Mouse (Mus musculus) cerebellum, adult 2 months (tissue): ENCODE measurements around the gene Cadps. TPM values are rescaled to one million over a fixed set of nuclear protein-coding genes. Genes with fewer than 3 reads are reported as not detected.

Source experiments
- DNase-seq, 2 experiments: peaks; one replicate each; pipeline ENCODE4 v3.0.0; 2021
- H3K27ac ChIP-seq: fragments of 200-500 bp; 2 replicates; pipeline ENCODE4 v1.5.1; 2012; ENCODE audit warnings: low read length, control low read depth, inconsistent platforms; ENCODE audit not compliant: insufficient read depth
- H3K27me3 ChIP-seq: fragments of 200-500 bp; 2 replicates; pipeline ENCODE4 v1.6.1; 2012; ENCODE audit warnings: inconsistent platforms, mild to moderate bottlenecking, low read length, moderate library complexity; ENCODE audit not compliant: control insufficient read depth, insufficient read depth
- H3K4me1 ChIP-seq: fragments of 200-500 bp; 2 replicates; pipeline ENCODE4 v1.6.1; 2011; ENCODE audit warnings: low read length; ENCODE audit not compliant: control insufficient read depth, insufficient read depth
- H3K4me3 ChIP-seq: fragments of 200-500 bp; replicated peaks from 2 replicates; pipeline ENCODE3; 2011; ENCODE audit warnings: mild to moderate bottlenecking, low read depth, low read length, control low read depth; ENCODE audit not compliant: insufficient read depth
- CTCF ChIP-seq: fragments of 200-500 bp; IDR thresholded peaks from 2 replicates; pipeline ENCODE4 v1.5.1; 2011; ENCODE audit warnings: low read depth, mild to moderate bottlenecking, control low read depth, low read length, moderate library complexity, borderline replicate concordance; ENCODE audit not compliant: insufficient read depth
- POLR2A ChIP-seq: fragments of 200-500 bp; IDR thresholded peaks from 2 replicates; pipeline ENCODE4 v1.6.1; 2011; ENCODE audit warnings: low read length, control low read depth, borderline replicate concordance; ENCODE audit not compliant: insufficient read depth
- WGBS: fragments of 180-500 bp; shearing (Covaris S2); methylation state at CpG from one replicate; pipeline ENCODE4 v1.1.7; 2018; 5-methylcytosine and 5-hydroxymethylcytosine counted together
- polyA plus RNA-seq: library from polyadenylated mRNA; depleted of rRNA; stranded (reverse); fragments of >200 nt; gene quantifications from 2 replicates; pipeline ENCODE4 v1.2.3, GENCODE M21; 2012

The Cadps gene
- polyA plus RNA-seq, 1 experiment: 165 TPM

DNA sequence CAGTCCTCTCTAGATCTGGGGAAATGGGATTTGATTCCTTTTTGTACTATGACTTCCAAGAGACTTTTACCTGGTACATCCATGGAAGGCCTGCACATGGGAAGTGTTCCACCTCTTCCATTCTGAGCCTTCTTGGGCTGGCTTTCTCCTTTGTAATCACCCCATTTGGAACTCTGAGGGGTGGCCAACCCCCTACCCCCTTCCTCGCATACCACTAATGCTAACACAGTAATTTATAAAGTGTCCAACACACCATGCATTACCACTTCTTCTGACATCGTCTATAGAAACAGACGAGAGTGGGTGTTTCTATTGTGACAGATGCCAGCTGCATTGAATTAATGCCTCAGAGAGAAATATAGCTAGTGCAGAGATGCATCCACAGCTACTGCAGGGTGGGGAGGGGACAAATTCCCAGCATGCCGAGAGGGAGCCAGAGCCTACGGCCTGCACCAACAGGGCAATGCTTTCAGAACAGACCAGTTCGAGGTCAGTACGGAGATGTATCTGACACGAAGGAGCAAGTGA is 367.8 kb downstream of the Cadps start:
- no peaks in the 10 kb centered on the region for H3K27me3 ChIP-seq
- H3K4me3 ChIP-seq: no peak overlapping the region
- DNase-seq: no peak
- 82% methylated on average over 8 of the region's 8 CpGs for WGBS
- H3K4me1 ChIP-seq: peaks cover 3% of the 10 kb centered on the region; the same call in 1 of the 2 replicates
- no peak for TF ChIP-seq CTCF
- no peak overlapping the region for H3K27ac ChIP-seq

DNA sequence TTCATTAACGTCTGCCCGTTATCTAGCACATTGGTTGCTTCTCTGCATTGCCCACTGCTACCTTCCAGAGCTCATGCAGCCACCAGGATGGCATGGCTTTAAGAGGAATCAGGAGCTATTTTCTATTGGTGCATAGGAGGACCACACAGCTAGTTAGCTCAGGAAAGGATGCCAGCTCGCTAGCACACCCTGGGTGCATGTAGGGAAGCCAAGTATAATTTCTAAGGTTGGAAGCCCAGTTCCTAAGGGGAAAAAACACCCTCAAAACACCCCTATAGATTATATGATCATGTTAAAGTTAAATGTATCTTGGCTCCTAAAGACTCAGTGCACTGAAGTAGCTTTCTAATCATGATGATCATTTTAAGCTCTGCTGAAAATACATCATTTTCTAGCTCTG is 372.1 kb downstream of the Cadps start:
- Histone ChIP-seq H3K27me3 (no peaks in the 10 kb centered on the region), H3K4me1 (peaks cover 3% of the 10 kb centered on the region; the same call in 1 of the 2 replicates), H3K27ac (no peak overlapping the region), H3K4me3 (no peak overlapping the region)
- no peak for TF ChIP-seq CTCF
- no peak for TF ChIP-seq POLR2A
- WGBS: 47% methylated on average over 3 of the region's 3 CpGs
- DNase-seq: no peak

DNA sequence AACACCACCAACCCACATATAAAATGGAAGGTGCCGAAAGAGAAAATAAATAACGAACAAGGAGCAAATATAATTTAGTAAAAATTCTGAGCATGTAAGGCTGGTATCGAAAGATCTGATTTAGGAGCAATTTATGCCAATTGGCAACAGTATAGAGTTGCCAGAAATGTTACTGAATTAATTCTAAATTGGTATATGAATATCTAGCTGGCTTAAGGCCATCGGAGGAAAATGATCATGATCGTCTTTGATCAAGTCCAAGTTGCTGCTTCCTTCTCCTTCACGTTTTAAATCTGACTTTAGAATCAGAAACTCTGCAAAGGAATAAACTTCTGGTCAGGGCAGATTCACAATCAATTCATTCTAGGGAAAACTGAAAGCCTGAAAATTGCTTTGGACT is 374.0 kb downstream of the Cadps start:
- WGBS: 87% methylated on average over 6 of the region's 6 CpGs
- Histone ChIP-seq H3K27me3 (no peaks in the 10 kb centered on the region), H3K4me1 (peaks cover 3% of the 10 kb centered on the region; the same call in 1 of the 2 replicates), H3K4me3 (no peak overlapping the region), H3K27ac (no peak overlapping the region)
- no peak for DNase-seq
- TF ChIP-seq CTCF: no peak
- TF ChIP-seq POLR2A: no peak

DNA sequence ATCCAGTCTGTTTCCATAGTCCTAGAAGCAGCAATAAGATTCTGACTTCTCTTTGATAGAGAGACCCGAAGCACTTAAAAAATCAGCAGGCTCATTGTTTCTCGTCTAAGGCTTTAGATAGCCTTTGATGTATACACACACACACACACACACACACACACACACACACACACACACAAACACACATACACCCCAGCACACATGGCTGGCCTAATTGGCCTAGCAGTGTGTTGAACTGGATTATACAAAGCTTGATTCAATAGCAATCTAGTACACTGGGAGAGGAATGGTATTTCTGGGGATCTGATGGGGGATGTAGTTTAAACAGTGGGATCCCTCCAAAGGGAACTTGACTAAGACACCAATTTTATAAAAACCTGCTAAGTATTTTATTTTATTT is 381.9 kb downstream of the Cadps start:
- DNase-seq: no peak
- 47% methylated on average over 2 of the region's 2 CpGs for WGBS
- no peak overlapping the region for H3K27ac ChIP-seq
- no peaks in the 10 kb centered on the region for H3K4me1 ChIP-seq
- no peak overlapping the region for H3K4me3 ChIP-seq
- no peak for TF ChIP-seq CTCF
- TF ChIP-seq POLR2A: no peak
- H3K27me3 ChIP-seq: no peaks in the 10 kb centered on the region

DNA sequence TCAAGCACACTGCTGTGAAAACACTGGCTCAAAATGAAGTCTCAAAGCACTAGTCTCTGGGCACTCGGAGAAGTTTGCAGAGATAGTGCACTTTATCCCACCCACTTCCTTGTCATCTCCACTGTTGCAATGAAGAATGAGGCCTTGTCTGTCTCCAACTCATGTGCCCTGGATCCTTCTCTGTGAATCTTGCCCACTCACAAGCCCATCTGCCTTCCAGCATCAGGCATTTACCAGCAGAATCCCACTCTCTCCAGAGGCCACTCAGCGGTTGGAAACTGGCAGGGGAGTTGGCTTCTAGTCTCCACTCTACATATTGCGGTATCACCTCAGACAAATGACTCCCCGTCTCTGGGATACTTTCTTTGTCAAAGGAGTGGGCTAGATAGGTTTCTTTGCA is 384.9 kb downstream of the Cadps start:
- DNase-seq: no peak
- WGBS: 68% methylated on average over 4 of the region's 4 CpGs
- no peak for TF ChIP-seq POLR2A
- no peak for TF ChIP-seq CTCF
- Histone ChIP-seq H3K4me3 (no peak overlapping the region), H3K27ac (no peak overlapping the region), H3K4me1 (no peaks in the 10 kb centered on the region), H3K27me3 (no peaks in the 10 kb centered on the region)

DNA sequence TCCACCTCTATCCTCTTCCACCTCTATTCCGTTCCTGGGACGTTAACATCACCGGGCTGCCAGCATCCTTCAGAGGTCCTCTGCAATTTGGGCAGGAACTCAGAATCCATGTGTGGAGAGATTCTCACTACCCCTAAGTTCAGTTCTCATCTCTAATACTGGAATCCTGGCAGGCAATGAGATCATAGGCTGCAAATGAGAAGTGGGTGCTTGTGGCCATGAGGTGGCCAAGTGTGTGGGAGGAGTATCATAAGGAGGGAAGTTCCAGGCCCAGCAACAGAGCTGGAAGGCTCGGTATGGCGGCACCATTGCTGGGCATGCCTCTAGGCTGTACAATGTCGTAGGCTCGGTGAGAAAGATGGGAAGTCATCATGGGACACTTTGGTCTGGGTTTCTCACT is 385.5 kb downstream of the Cadps start:
- H3K27ac ChIP-seq: no peak overlapping the region
- TF ChIP-seq POLR2A (no peak), CTCF (no peak)
- DNase-seq: no peak
- H3K4me3 ChIP-seq: no peak overlapping the region
- H3K4me1 ChIP-seq: no peaks in the 10 kb centered on the region
- no peaks in the 10 kb centered on the region for H3K27me3 ChIP-seq
- 86% methylated on average over 7 of the region's 7 CpGs for WGBS

DNA sequence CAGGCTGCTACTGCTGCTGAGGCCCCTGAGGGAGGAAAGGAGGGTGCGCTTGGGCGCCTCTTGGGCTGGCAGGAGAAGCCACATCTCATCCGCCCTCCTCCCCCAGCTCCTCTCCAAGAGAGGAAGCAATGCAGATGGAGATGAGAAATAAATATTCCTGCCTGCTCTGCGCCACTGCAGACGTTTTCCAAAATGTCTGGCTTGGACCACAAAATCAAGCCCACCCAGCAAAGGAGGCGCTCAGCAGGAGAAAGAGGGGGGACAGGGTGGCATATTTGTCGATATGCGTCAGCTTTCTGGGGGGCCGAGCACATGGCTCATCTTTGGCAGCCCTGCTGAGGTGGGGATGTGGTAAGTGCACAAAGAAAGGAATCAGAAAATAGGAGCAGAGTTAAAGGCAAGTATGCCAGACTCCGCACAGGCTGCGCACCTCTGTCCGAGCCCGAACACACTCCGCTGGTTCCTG is 385.9 kb downstream of the Cadps start:
- no peak overlapping the region for H3K4me3 ChIP-seq

DNA sequence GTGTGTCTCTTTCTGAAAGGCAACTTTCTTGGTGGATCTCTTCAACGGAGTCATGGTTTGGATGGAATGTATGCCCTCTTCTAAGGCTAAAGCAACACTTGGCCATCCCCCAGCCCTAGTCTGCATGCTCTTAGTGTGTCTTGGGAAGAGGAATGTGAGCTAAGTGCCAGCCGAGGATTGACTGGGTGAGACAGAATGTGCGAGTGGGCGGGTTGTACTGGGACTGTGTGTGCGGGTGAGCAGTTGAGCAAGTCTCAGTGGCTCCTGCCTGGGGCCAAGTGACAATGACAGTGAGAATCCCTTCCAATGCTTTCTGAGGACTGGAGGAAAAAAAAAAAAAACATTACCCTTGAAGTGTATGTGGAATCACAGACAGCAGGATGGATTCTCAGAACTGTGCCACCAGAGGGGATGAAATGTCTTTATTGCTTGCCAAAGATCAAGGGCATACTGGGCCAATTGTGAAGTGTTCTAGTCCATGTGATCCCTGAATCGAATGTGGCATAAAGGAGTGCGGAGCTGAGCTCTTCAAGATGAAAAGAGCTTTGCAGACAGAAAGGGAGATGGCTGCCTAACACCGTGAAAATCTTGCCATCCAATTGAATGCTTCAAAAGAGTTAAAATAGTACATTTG is 394.7 kb downstream of the Cadps start:
- WGBS: 70% methylated on average over 8 of the region's 8 CpGs
- no peak for TF ChIP-seq CTCF
- TF ChIP-seq POLR2A: no peak
- H3K27ac ChIP-seq: no peak overlapping the region
- no peak for DNase-seq
- H3K27me3 ChIP-seq: no peaks in the 10 kb centered on the region
- H3K4me3 ChIP-seq: no peak overlapping the region
- no peaks in the 10 kb centered on the region for H3K4me1 ChIP-seq

More for the DNA sequence above, 385.9 kb downstream of the Cadps start:
- WGBS: 88% methylated on average over 14 of the region's 14 CpGs
- H3K27me3 ChIP-seq: no peaks in the 10 kb centered on the region
- H3K27ac ChIP-seq: no peak overlapping the region
- no peak for TF ChIP-seq POLR2A
- no peak for TF ChIP-seq CTCF
- no peaks in the 10 kb centered on the region for H3K4me1 ChIP-seq
- no peak for DNase-seq

DNA sequence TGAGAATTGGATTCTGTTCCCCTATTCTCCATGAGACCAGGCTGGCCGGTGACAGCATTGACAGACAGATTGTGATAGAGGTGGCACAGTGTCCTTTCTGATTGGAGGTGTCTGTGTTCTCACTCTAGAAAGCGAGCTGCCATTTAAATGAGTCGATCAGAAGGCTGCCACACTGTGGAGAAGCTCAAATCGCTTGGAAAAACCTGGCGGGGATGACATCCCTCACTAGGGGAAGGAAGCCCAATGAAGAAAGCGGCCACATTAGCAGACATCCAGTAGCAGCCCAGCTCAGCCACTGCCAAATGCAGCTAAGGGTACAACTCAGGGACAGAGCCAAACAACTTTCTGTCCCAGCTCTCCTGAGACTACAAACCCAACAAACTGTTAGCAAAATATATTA is 397.6 kb downstream of the Cadps start:
- WGBS: 27% methylated on average over 6 of the region's 6 CpGs
- DNase-seq: no peak
- H3K27ac ChIP-seq: no peak overlapping the region
- H3K27me3 ChIP-seq: no peaks in the 10 kb centered on the region
- H3K4me1 ChIP-seq: no peaks in the 10 kb centered on the region
- TF ChIP-seq POLR2A: no peak
- no peak for TF ChIP-seq CTCF
- H3K4me3 ChIP-seq: no peak overlapping the region
